In genomic region chr10:111336353-111336713, GRCm38 (mm10) we compare ENCODE assay signal across 9 mouse cellular contexts. TPM values are rescaled to one million over a fixed set of nuclear protein-coding genes. Genes with fewer than 3 reads are reported as not detected.
A peak's percentile ranks its signal among the peaks of the same experiment; 100 is the strongest.
DNase-seq lines count a peak whose midpoint lies in the region; ATAC-seq and TF ChIP-seq lines count a peak whose summit lies in the region.
"Had no signal": no experiment of that assay in that cellular context is flagged by ENCODE, and none has a peak within 500 bp of the region (broad histone marks: within the 10 kb centered on the region; RNA-seq: fewer than 3 reads in every experiment).

No protein-coding gene starts in this region.

- H3K9me3 ChIP-seq in forebrain, embryonic 15.5 days = no peaks in the 10 kb centered on the region
- H3K9me3 ChIP-seq in liver, embryonic 13.5 days (replicated peaks) = no peaks in the 10 kb centered on the region
- H3K9me3 ChIP-seq in stomach, embryonic 16.5 days (replicated peaks; ENCODE audit: control insufficient read depth, low read length) = no peaks in the 10 kb centered on the region

- 37% methylated on average over 10 of the region's 10 CpGs for WGBS in liver, adult 2 months
- 19% methylated on average over 10 of the region's 10 CpGs for WGBS in forebrain, embryonic 15.5 days
- 11% methylated on average over 10 of the region's 10 CpGs for WGBS in liver, embryonic 13.5 days (ENCODE audit: insufficient replicate concordance)
- WGBS in stomach, embryonic 16.5 days = 21% methylated on average over 10 of the region's 10 CpGs

- ATAC-seq in forebrain, embryonic 15.5 days (replicated peaks) = no peak
- no peak for ATAC-seq in liver, embryonic 13.5 days (ENCODE audit: low read depth)
- ATAC-seq in stomach, embryonic 16.5 days (ENCODE audit: insufficient read depth, low FRiP score) = no peak
- ATAC-seq: Patski had no signal

- TF ChIP-seq CTCF in liver, adult 2 months (IDR thresholded peaks at IDR 0.05; ENCODE audit: low read depth, low read length) = no peak

- H3K4me3 ChIP-seq in liver, adult 2 months (ENCODE audit: insufficient read depth, low read depth, low read length) = peak overlapping the region; percentile 42
- no peak overlapping the region for H3K4me3 ChIP-seq in forebrain, embryonic 15.5 days
- H3K4me3 ChIP-seq in liver, embryonic 13.5 days (replicated peaks) = peak overlapping the region; percentile 21; the same call in 1 of the 2 replicates
- H3K4me3 ChIP-seq in stomach, embryonic 16.5 days (replicated peaks; ENCODE audit: low read length) = peak overlapping the region; percentile 22

- peak overlapping the region; percentile 19; the same call in 1 of the 2 replicates for H3K9ac ChIP-seq in liver, adult 2 months (ENCODE audit: low read depth, low read length)
- H3K9ac ChIP-seq in forebrain, embryonic 15.5 days (replicated peaks) = no peak overlapping the region
- H3K9ac ChIP-seq in liver, embryonic 13.5 days = no peak overlapping the region
- peak overlapping the region; percentile 61 for H3K9ac ChIP-seq in stomach, embryonic 16.5 days (ENCODE audit: low read length)

- no peaks in the 10 kb centered on the region for H3K79me2 ChIP-seq in liver, adult 2 months (ENCODE audit: control insufficient read depth, insufficient read depth, low read length)

- peak overlapping the region; percentile 16; the same call in 1 of the 2 replicates for H3K4me2 ChIP-seq in forebrain, embryonic 15.5 days (replicated peaks)
- peak overlapping the region; percentile 50 for H3K4me2 ChIP-seq in liver, embryonic 13.5 days
- peak overlapping the region; percentile 51 for H3K4me2 ChIP-seq in stomach, embryonic 16.5 days (ENCODE audit: low read depth, low read length)

- H3K36me3 ChIP-seq in liver, adult 2 months (ENCODE audit: control insufficient read depth, insufficient read depth, low read length) = no peaks in the 10 kb centered on the region
- H3K36me3 ChIP-seq in forebrain, embryonic 15.5 days = no peaks in the 10 kb centered on the region
- H3K36me3 ChIP-seq in liver, embryonic 13.5 days = no peaks in the 10 kb centered on the region
- no peaks in the 10 kb centered on the region for H3K36me3 ChIP-seq in stomach, embryonic 16.5 days (ENCODE audit: control insufficient read depth, insufficient read depth, low read length)

- H3K27ac ChIP-seq in liver, adult 2 months (replicated peaks; ENCODE audit: insufficient read depth, low read depth, low read length) = peak overlapping the region; percentile 63
- no peak overlapping the region for H3K27ac ChIP-seq in forebrain, embryonic 15.5 days (replicated peaks)
- H3K27ac ChIP-seq in liver, embryonic 13.5 days = no peak overlapping the region
- H3K27ac ChIP-seq in stomach, embryonic 16.5 days (ENCODE audit: low read length) = no peak overlapping the region

- DNase-seq in liver, adult 2 months (ENCODE audit: extremely low read depth, low read depth, low spot score) = no peak
- DNase-seq in liver = no peak
- DNase-seq in liver, embryonic 13.5 days = no peak
- no peak for DNase-seq in adrenal gland, postnatal 25 days
- DNase-seq in spleen, postnatal 4 days (ENCODE audit: low spot score in 2 of 2) = no peak
- no peak for DNase-seq in cerebellum, adult 9-10 months

- no peak for TF ChIP-seq POLR2A in liver, adult 2 months (IDR thresholded peaks at IDR 0.05; ENCODE audit: extremely low read depth, insufficient read depth, low read length)

- H3K4me1 ChIP-seq in liver, adult 2 months (ENCODE audit: control insufficient read depth, insufficient read depth, low read length) = peaks cover 4% of the 10 kb centered on the region
- peaks cover 5% of the 10 kb centered on the region; the same call in 1 of the 2 replicates for H3K4me1 ChIP-seq in forebrain, embryonic 15.5 days
- H3K4me1 ChIP-seq in liver, embryonic 13.5 days (replicated peaks) = 0 out of 2 replicates have a peak, but pooled peaks cover 4% of the 10 kb centered on the region
- 0 out of 2 replicates have a peak, but pooled peaks cover 3% of the 10 kb centered on the region for H3K4me1 ChIP-seq in stomach, embryonic 16.5 days (ENCODE audit: control insufficient read depth, insufficient read depth, low read length)

- H3K27me3 ChIP-seq in liver, adult 2 months (ENCODE audit: control insufficient read depth, insufficient read depth, low read length) = no peaks in the 10 kb centered on the region
- H3K27me3 ChIP-seq in forebrain, embryonic 15.5 days = no peaks in the 10 kb centered on the region
- no peaks in the 10 kb centered on the region for H3K27me3 ChIP-seq in liver, embryonic 13.5 days
- no peaks in the 10 kb centered on the region for H3K27me3 ChIP-seq in stomach, embryonic 16.5 days (ENCODE audit: control insufficient read depth, insufficient read depth, low read length)
- H3K27me3 ChIP-seq: Patski had no signal

RNA-seq across cellular contexts. Expression of gene Bbs10, which starts 37.9 kb away (rescaled TPM):
- 5.2 and 6.2 TPM in 2 replicates for total RNA-seq in liver, adult 2 months (2014; rRNA removed)
- 1.3 and 1.6 TPM in 2 replicates for polyA plus RNA-seq in liver, adult 2 months (2012; rRNA removed)
- 5.3 and 6.3 TPM in 2 replicates for polyA plus RNA-seq in forebrain, embryonic 15.5 days (2015; fragmentation: Nextera tagmentation; extraction: Ambion mirVana)
- polyA plus RNA-seq in liver, embryonic 13.5 days (2015; fragmentation: Nextera tagmentation; extraction: Ambion mirVana) = 1.3 and 1.5 TPM in 2 replicates
- polyA plus RNA-seq in stomach, embryonic 16.5 days (2015; fragmentation: Nextera tagmentation; extraction: Ambion mirVana) = 4.0 and 4.4 TPM in 2 replicates
- 7.8 and 10.1 TPM in 2 replicates for total RNA-seq in adrenal gland, postnatal 25 days (2021)

Comparison
In these comparisons a context has a peak if more than half of its experiments do, and no peak if none do; other contexts are left out.
1. H3K9ac ChIP-seq: peak in liver, adult 2 months (single experiment) and stomach, embryonic 16.5 days (single experiment); none in forebrain, embryonic 15.5 days (single experiment) and liver, embryonic 13.5 days (single experiment).
2. Peak in every context shown above with its lines, with median percentiles within 50 percentile points of each other: H3K4me2 ChIP-seq.